Mouse (Mus musculus) cerebellum, adult 8-10 months (tissue): Measurements from ENCODE around the gene Gtf2ird1.
"Not testable (repeated sequence)": the region's sequence is repeated elsewhere in the genome, so short reads cannot be mapped to it uniquely, and the experiment has no call there.

Experiments
- DNase-seq: peaks from one replicate; pipeline ENCODE4 v3.0.0; 2022

Gene Gtf2ird1

DNA sequence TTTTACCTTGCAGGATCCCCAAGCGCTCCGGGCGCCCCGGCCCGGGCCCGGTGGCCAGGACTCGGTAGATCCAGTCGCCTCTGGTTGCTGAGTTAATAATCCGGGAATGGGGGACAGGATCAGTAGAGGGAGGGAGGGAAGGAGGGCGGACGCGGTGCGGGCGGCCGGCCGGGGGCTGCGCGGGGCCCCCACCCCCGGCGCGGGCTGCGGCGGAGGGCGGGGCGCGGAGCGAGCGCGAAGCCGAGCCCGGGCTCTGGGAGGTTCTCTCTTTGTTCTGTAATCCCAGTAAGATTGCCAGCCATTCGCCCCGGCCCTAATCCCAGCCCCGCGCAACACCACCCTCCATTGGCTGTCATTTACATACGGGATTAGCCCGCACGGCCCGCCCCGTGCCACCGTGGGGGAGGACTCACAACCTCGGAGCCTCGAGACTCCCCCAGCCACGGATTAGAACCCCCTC is at the start of gene Gtf2ird1:
Gene Gtf2ird1, minus strand, starts transcription at position 214 of the 460 bp plus-strand sequence.
- DNase-seq = peak; percentile 67

GRCm38 (mm10) chr5:134505810-134506292 is 49.3 kb upstream of the Gtf2ird1 start:
- no peak for DNase-seq

DNA sequence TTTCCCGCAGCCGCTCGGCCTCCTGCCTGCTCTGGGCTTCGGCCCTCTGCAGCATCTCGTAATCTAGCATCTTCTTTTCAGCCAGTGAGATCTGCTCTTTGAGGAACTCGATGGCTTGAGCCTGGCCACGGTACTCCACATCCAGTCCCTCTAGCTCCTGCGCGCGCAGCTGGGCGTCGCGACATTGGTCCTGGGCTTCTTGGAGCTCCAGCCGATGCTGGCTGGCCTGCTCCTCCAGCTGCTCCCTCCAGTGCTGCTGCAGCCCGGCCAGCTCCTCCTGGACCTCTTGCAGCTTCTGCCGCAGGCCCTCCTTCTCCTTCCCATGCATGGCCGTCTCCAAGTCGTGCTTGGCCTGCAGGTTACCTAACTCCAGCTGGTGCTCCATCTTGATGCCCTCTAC is 46.1 kb upstream of the Gtf2ird1 start:
- DNase-seq = no peak

DNA sequence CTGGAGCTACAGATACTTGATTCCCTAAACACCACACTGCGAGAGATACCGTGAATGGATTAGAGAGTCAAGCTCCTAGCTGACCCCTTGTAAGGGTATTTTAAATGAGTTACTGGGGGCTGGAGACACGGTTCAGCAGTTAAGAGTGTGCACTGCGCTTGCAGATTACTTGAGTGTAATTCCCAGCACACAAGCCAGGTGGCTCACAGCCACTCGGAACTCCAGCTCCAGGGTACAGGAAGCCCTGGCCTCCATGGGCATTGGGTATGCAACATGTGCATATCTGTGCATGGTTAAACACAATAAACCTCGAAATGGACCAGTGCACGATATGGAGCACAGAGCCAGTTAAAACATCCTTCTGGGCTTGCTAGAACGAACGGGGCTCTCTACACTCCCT is 44.9 kb upstream of the Gtf2ird1 start:
- no peak for DNase-seq

GRCm38 (mm10) chr5:134500681-134501080 is 44.2 kb upstream of the Gtf2ird1 start:
- DNase-seq = no peak

DNA sequence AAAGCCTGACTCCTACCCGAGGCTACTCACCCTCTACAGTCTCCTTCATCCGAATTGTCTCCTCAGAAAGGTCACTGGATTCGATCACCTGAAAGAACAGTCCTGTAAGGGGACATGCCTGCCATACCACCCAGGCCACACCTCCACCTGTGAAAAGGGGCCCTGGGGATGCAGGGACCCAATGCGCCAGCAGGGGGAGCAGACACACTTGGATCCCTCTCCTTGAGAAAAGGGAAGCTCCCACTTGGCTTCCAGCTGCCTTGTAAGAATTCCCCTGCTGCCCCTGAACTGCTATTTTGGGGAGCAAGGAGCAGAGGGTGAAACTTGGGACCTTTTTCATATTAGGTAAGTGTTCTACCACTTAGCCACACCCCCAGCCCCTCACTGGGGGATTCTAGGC is 43.5 kb upstream of the Gtf2ird1 start:
- peak; percentile 60 for DNase-seq

GRCm38 (mm10) chr5:134497026-134497425 is 40.5 kb upstream of the Gtf2ird1 start:
- no peak for DNase-seq

GRCm38 (mm10) chr5:134495796-134496195 is 39.3 kb upstream of the Gtf2ird1 start:
- DNase-seq = no peak

DNA sequence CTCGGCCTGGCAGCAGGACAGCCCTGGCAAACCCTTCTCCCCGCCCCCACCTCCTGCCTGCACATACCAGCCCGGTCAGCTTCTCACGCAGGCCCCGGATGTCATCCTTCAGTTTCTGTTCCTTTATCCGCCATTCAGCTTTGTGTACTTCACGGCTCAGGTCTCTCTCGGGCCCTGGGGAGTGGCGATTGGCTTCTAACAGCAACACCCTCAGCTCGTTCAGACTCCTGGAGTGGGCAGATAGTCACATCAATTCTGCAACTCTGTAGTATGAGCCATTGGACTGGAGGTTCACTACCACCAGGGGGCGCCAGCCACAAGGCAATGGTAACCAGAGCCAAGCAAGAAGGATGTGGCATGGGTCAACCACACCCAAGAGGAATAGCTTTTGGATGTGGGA is 37.6 kb upstream of the Gtf2ird1 start:
- DNase-seq = peak; percentile 89

DNA sequence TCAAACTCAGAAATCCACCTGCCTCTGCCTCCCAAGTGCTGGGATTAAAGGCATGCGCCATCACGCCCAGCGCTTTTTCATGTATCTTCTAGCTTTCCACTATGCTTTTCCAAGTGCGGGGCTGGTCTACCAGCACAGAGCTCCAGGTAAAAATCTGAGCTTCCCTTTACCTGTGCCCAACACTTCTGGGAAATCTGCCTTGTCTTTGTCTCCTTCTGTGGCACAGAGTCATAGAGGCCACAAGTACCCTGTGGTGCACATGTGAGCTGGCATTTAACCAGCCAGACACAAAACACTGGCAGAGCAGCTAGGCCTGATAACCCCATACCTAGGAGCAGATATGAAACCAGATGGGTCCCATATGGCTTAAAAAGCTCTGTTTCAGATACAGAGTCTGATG is 36.4 kb upstream of the Gtf2ird1 start:
- no peak for DNase-seq

GRCm38 (mm10) chr5:134491712-134492417 is 35.3 kb upstream of the Gtf2ird1 start:
- peak; percentile 78 for DNase-seq

GRCm38 (mm10) chr5:134491206-134491605 is 34.7 kb upstream of the Gtf2ird1 start:
- DNase-seq = no peak

- DNase-seq = peak; percentile 27
Measured at GRCm38 (mm10) chr5:134490465-134490864, 33.9 kb upstream of the Gtf2ird1 start.

DNA sequence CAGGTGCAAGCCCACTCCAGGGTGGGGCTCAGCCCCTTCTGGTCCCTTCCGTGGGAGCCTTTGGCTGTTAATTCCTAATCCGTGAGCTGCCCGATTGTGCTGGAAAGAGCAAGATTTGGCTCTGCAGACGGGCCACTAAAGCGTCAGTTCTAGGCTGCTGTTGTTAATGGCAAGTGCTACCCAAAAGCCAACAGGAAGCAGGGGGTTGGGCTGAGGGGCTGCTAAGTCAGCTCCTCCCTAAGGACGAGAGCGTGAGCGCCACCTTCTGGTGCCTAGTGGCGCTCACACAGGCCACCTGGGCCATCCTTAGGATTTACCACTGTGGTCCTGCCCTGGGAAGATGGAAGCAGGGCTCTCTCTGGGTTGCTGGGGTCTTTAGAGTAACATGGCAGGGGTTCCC is 33.1 kb upstream of the Gtf2ird1 start:
- DNase-seq = no peak

- no peak for DNase-seq
Measured at GRCm38 (mm10) chr5:134488596-134488995, 32.1 kb upstream of the Gtf2ird1 start.

- DNase-seq = no peak
Measured at GRCm38 (mm10) chr5:134488042-134488441, 31.5 kb upstream of the Gtf2ird1 start.

- DNase-seq = peak; percentile 60
Measured at GRCm38 (mm10) chr5:134485900-134486665, 29.6 kb upstream of the Gtf2ird1 start.

GRCm38 (mm10) chr5:134485183-134485730 is 28.7 kb upstream of the Gtf2ird1 start:
- DNase-seq = no peak

- no peak for DNase-seq
Measured at GRCm38 (mm10) chr5:134483291-134483690, 26.8 kb upstream of the Gtf2ird1 start.

DNA sequence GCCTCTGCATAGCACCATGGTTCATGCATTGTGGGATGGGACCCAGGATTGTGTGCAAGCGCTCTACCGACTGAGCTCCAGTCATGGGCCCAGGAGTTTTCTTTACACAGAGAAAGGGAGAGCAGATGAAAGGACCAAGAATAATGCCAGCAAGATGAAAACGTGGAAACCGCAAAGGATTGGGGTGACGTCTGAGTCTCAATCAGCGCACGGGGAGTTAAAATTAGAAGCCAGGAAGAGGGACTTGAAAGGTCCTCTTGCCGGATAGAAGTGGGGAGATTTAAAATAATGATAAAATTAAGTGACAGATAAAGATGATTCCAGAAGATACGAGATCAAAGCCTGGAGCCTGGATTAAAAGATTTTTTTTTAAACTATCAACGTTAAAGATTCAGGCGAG is 25.8 kb upstream of the Gtf2ird1 start:
- DNase-seq = no peak

- not testable (repeated sequence) for DNase-seq
Measured at GRCm38 (mm10) chr5:134478886-134479285, 22.4 kb upstream of the Gtf2ird1 start.

GRCm38 (mm10) chr5:134475686-134476085 is 19.2 kb upstream of the Gtf2ird1 start:
- not testable (repeated sequence) for DNase-seq

- no peak for DNase-seq
Measured at GRCm38 (mm10) chr5:134475006-134475605, 18.6 kb upstream of the Gtf2ird1 start.
